Mouse (Mus musculus): ENCODE data around the gene Gsap. TPM values are rescaled to one million over a fixed set of nuclear protein-coding genes. Genes with fewer than 3 reads are reported as not detected.
"Not testable (repeated sequence)": the region's sequence is repeated elsewhere in the genome, so short reads cannot be mapped to it uniquely, and the experiment has no call there.

Gene Gsap
- polyA plus RNA-seq, 1 experiment, result 3.4 TPM

DNA sequence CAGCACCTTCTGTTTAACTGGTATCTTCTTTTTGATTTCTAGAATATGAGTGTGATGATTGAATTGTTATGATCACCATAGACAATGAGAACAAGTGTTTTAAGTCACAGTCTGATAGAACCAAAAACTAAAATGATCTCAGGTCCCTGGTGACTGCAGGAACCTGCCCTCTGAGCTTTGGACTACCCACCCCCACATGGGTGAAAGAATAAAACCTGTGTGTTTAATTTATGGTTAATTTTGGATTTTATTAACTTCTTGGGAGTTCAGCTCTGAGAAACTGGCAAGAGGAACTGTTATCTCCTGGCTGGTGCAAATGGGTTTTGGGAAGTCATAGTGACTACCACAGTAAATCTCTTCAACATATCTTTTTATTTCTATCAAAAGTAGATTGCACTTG, 6.6 kb upstream of the Gsap start:
- no peak for DNase-seq (ENCODE audit: low spot score)

DNA sequence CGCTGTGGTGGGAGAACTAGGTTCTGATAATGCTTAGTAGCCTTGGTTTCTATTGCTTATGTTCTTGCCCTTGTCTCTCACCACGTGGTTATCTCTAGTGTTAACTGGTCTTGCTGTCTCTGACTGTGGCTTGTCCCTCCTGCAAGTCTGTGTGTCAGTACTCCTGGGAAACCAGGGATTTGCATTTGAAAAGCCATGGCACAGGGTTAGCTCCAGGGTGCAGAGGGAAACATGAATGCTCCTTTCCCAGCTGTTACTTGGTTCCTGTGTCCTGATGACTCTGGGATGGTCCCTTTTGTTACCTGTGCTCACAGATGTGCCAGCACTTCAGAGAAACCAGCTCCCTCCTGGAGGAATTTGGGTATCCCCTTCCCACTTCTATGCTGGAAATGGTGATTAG, 3.0 kb upstream of the Gsap start:
- not testable (repeated sequence) for DNase-seq (ENCODE audit: low spot score)

- no peak for DNase-seq (ENCODE audit: low spot score)
These were observed 766 bp downstream of the Gsap start for GRCm38 (mm10) chr5:21186821-21187220.

DNA sequence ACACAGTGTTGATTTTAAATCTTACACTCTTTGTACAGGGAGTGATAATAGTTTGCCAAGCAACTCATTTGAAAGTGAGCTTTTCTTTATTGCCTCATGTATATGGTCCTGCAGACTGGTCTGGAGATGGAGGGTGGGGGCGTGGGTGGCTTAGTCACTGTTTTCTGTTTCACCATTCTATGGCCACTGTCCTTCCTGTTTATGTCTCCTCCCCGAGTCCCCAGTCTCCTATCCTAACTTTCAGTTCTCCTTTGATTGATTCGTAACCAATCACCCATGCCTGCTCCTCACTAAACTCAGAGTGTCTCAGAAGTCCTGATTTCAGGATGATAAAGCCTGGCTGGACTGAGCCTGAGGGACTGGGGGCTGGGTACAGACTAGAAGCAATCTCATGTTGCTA, 2.4 kb downstream of the Gsap start:
- no peak for DNase-seq (ENCODE audit: low spot score)

DNA sequence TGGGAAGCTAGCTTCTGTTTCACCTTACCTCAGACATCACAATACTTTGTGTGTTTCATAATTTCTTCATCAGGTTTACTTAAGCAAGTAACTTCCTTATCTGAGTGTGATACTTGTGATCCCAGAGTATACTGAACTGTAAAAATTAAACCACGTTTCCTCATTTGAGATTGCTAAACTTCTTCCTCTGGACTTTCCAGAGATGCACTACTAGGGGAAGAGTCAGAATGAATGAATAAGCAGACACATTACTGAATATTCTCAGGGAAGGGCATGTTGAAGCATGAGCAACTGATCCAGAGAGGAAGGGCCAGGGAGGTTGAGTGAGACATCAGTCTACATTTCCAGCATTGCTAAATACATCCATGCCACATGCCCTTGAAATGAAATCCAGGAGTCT, 3.0 kb downstream of the Gsap start:
- no peak for DNase-seq (ENCODE audit: low spot score)

DNA sequence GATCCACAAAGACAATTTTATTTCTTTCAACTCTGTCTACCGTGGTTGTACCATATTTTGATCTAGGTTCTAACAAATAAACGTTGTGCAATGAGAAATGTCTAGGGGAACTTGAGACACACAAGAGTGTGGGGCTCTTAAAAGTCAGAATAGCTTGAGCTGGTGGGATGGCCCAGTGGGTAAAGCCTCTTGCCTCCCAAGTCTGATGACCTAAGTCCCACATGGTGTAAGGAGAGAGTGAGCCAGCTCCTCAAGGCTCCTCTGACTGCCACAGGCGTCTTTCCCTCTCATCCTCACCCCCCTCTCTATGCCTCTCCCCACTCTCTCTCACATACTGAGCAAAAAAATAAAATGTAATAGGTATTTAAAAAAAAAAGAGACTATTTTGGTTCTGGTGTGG, 3.4 kb downstream of the Gsap start:
- no peak for DNase-seq (ENCODE audit: low spot score)

- DNase-seq (ENCODE audit: low spot score), result no peak
These were observed 17.4 kb downstream of the Gsap start for GRCm38 (mm10) chr5:21203504-21203903.

DNA sequence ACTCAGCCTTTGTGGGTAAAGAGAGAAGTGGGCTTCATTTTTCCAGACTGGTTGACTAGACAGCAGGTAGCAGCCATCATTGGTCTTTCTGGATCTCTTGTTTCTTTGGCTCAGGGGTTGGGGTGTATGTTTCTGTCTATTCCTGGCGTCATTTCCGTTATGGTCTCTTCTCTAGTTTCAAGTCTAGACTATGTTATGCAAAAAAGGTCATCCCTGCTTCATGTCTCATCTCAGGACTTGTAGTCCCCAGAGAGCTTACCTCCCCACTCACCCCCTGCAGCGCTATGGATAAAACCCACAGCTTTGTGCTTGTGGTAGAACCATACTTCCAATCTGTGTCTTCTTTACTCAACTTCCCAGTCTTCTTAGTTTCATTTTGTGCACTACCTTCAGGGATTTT, 18.1 kb downstream of the Gsap start:
- no peak for DNase-seq (ENCODE audit: low spot score)

DNA sequence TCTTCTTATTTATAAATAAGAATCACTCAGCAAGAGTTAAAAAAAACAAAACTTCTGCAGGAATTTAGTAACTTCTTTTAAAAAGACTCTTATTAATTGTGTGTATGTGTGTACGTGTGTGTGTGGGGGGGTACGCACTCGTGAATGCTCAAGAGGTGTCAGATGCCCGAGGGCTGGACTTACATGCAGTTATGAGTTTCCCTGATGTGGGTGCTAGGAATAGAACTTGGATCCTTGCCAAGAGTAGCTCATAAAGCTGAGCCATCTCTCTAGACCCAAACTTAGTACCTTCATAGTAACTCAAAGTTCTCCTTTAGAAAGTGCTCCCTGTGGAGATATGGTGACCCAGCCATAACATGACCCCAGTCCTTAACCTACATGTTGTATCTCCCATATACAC, 20.0 kb downstream of the Gsap start:
- DNase-seq (ENCODE audit: low spot score), result no peak

DNA sequence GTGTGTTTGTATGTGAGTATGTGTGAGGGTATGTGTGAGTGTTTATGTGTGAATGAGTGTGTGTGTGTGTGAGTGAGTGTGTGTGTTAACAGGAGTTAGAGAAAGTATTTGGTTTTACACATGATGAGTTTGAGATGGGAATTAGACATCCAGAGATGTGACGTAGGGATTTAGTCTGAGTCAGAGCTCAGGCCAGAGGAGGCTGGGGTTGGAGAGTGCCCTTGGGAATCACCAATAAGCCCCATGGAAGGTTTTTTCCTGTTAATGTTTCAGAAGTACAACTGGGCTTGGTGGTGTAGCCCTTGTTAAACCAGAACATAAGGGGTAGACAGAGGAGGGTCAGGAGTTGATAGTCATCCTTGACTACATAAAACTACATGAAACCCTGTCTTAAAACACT, 25.4 kb downstream of the Gsap start:
- DNase-seq (ENCODE audit: low spot score), result no peak

DNA sequence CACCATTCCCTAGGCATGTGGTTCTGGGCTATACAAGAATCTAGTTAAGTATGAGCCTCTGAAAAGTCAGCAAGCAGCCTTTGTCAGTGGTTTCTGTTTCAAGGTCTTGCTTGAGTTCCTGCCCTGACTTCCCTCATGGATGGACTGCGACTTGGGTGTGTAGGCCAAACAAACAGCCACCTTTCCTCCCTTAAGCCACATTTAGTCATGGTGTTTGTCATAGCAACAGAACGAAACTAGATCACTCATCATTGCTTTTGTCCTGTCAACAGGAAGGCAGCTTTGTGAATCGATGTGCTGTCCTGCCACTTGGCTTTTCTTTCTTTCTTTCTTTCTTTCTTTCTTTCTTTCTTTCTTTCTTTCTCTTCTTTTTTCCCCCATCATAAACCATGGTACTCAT, 26.9 kb downstream of the Gsap start:
- DNase-seq (ENCODE audit: low spot score), result no peak

- DNase-seq (ENCODE audit: low spot score), result no peak
These were observed 27.7 kb downstream of the Gsap start for GRCm38 (mm10) chr5:21213801-21214200.

GRCm38 (mm10) chr5:21217453-21218294, 31.6 kb downstream of the Gsap start:
- no peak for DNase-seq (ENCODE audit: low spot score)

DNA sequence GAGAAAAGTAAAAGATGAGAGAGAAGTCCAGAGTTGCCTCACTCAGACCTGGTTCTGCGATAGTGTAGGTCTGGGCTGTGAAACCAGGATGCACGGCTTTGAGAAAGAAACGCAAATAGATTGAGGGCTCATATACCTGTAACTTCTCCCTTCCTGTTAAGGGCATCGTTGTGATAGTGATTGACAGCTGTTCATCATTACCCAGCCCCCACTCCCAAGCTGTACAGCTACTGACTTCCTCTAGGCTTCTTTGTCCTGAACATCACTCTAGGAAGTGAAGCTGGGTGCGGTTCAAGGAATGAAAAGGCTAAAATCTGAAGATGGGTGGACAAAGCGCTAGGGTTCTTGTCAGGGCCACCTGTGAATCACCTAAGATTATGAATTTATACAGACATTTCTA, 46.8 kb downstream of the Gsap start:
- no peak for DNase-seq (ENCODE audit: low spot score)

DNA sequence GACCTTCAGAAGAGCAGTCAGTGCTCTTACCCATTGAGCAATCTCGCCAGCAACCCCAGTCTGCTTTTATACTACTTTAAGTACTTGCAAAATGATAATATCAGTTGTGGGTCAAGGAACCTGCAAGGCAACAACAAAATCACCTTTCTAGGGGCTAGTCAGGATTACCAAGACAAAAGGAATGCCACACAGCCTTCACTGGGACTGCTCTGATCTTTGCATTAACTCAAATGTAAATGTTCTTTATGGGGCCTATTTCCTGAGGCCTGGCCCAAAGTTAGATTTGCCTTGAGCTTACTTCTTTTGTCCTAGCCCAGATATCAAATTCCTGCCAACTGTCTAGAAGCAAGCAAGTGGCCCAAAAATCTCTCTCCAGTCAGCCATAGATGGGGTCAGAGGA, 58.5 kb downstream of the Gsap start:
- DNase-seq (ENCODE audit: low spot score), result no peak

- no peak for DNase-seq (ENCODE audit: low spot score)
These were observed 59.2 kb downstream of the Gsap start for GRCm38 (mm10) chr5:21245241-21245640.

- DNase-seq (ENCODE audit: low spot score), result no peak
These were observed 60.7 kb downstream of the Gsap start for GRCm38 (mm10) chr5:21246794-21247193.

DNA sequence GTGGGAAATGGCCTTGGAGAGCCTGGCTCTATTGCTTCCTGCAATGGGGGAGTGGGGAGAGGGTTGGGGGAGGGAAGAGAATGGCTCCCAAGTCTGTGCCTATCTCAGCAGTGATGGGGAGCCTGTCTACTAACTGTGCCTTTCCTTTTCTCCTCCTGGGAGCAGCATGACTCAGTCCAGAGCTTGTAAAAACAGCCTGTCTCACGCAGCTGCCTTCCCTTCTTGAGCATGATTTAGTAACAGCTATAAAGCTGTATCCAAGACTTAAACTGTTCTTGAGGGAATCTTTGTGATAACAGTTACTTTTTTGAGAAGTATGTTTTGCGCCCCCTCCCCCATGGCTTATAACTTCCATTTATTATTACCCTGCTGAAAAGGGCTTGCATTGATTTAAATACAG, 61.9 kb downstream of the Gsap start:
- no peak for DNase-seq (ENCODE audit: low spot score)

- DNase-seq (ENCODE audit: low spot score), result no peak
These were observed 62.8 kb downstream of the Gsap start for GRCm38 (mm10) chr5:21248834-21249233.

GRCm38 (mm10) chr5:21254731-21255525, 68.9 kb downstream of the Gsap start:
- no peak for DNase-seq (ENCODE audit: low spot score)

DNA sequence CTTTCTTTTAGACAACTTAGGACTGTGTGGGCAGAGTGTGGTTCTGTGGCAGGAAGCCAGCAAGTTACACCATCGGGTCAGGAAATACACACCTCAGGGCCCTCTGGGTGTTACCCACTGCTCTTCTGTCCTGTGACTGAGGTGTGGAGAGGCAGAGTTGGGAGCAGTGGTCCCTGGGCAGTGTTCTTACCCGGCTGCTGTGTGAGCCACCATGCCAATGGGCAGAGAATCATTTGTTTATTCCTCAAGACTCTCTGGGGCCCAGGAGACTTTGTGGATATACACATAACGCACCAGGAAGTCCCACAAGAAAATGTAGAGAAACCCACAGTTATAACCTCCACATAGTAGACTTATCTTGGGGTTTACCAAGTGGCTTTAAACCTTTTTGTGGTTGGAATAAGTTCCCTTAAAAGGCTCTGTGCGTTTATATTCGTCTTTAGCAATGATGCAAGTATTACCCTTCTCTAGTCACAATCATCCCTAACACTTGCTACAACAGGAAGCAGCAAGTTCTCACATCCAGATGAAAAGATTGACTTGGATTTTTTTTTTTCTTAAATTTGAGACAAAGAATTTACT, 69.6 kb downstream of the Gsap start:
- DNase-seq (ENCODE audit: low spot score), result no peak

- DNase-seq (ENCODE audit: low spot score), result no peak
These were observed 71.1 kb downstream of the Gsap start for GRCm38 (mm10) chr5:21257126-21257525.

- no peak for DNase-seq (ENCODE audit: low spot score)
These were observed 71.8 kb downstream of the Gsap start for GRCm38 (mm10) chr5:21257806-21258205.
